Mouse (Mus musculus) frontal cortex, postnatal 14 days (tissue): ENCODE results near the gene Zzef1.
"Not testable (repeated sequence)": the region's sequence is repeated elsewhere in the genome, so short reads cannot be mapped to it uniquely, and the experiment has no call there.

ENCODE experiments used
- DNase-seq, 2 experiments: peaks; one replicate each; pipeline ENCODE4 v3.0.0; 2022; ENCODE audit warnings: low spot score in 2 of 2

The Zzef1 gene

DNA sequence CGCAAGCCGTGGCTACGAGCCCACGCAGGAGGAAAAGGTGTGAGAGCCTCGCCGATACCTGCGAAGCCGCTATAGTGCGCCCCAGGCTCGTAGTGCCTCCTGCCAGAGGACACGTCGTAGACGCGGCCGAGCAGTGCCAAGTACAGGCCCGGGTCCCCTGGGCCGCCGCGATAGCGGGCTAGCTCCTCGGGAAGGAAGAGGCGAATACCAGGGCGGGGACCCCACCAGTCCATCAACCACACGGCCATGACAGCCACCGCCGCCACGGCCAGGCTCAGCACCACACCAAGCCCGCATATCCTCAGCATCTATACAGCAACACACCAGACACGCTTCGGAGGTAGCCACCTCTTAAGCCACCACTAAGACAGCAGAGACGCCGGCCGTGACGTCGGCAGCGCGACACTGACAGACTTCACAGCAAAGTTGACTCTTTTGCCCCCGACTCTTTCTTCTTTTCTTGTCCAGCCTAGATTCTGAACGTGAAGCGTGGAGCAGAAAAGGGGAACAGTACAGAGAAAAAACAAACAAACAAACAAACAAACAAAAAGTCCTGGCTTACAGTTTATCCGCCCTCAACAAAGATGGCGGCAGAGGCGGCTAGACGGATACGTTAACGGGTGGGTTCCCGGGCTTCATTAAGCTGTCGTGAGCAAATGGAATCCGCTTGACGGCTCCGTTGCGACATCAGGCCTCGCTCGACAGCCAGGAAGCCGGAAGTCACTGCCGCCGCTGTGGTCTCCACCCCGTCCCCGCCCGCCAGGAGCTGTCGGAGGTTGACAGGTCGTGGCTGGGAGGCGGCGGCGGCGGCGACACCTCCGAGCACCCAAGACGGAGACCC, at the start of gene Zzef1, which contains the start of gene Cyb5d2:
Zzef1 (plus strand) TSS at position 772 of the 841 bp plus-strand sequence.
Cyb5d2 (minus strand) TSS at position 688 of the 841 bp plus-strand sequence.
- peak; percentile 92 to 93 for DNase-seq

DNA sequence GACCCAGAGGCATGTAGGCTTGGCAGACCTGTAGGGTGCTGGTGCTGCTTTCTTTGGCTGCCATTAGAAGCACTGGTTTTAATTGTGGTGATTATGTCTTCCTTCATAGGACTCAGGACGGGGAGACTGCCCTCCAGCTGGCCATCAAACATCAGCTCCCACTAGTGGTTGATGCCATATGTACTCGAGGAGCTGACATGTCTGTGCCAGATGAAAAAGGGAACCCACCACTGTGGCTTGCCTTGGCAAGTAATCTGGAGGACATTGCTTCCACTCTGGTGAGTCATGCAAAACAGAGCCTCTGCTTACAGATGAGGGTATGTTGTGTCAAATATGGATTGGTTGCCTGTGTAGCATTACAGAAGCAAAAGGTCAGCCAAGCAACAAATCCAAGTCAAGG, 44.1 kb upstream of the Zzef1 start:
- DNase-seq = no peak

DNA sequence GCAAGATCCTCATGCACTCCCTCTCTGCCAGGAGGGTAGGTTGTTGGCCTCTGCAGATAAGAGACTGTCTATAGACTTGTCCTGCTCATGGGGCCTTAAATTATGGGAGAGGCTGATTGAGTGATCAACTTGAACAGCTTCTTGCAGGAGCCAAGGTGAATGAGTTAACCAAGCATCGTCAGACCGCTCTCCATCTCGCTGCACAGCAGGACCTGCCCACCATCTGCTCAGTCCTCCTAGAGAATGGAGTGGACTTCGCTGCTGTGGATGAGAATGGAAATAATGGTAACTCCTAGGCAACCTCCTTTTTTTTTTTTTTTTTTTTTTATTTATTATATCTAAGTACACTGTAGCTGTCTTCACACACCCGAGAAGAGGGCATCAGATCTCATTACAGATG, 37.7 kb upstream of the Zzef1 start:
- no peak for DNase-seq

DNA sequence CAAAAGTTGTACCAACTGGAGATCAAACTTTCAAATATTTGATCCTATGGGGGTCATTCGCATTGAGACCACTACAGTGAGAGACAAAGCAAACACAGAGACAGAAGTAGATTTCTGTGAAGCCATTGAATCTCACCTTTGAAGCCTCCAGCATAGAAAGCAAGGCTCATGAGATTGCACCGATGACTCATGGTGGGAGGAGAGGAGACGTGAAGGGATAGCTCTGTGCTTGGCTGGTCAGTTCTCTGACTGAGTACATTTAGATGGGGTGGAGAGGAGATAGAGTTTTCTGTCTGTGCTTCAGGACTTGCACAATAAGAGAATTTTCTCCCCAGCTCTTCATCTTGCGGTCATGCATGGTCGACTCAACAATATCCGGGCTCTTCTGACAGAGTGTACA, 36.4 kb upstream of the Zzef1 start:
- no peak for DNase-seq

DNA sequence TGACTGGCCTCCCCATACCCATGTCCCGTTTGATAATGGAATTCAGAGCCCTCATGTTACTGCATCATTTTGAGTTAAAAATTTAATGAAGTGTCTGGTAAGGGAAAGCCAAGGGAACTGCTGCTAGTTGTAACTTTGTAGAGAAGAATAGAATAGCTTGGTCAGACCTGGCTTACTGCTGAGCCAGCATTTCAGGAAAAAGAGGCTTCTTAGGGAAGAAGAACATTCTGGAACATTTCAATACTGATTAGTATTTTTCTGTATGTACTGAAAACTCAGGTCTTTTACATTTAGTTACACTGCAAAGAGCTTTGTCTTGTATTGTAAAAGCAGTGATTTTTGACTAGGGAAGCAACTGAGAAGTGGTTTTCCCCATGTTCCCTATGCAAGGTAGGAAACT, 35.2 kb upstream of the Zzef1 start:
- DNase-seq = no peak

DNA sequence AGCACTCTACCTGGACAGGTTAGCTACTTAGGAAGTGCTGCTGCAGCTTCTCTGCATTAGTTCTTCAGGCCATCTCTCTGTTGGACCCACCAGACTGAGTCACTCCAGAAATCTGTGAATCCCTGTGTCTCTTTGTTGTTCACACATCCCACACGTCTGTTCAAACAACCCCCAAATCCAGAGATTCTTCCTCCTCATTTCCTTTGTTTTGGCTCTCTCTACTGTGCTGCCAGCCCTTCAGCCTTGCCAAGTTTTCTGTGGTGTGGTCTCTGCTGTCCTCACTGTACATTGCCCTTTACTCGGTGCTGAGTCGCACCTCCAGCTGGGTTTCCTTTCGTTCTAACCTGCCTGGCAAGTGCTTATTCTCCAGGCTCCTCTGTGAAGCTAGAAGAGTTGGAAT, 31.8 kb upstream of the Zzef1 start:
- no peak for DNase-seq

DNA sequence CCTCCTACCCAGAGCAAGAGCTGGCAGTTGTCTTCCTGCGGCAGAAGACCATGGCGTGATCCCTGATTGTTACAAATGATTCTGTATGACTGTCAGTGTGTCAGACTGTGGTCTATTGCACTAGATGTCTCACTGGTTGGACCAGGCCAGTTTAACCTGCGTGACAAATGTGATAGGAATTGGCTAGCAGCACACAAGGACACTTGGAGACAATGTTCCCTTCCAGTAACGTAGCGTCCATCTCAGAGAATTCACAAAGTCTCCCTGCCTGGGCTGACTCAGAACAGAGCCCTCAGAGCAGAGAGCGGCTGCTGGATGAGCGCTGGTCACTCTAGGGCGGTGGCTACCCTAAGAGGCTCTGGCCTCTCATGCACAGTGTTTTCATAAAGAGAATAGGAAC, 28.3 kb upstream of the Zzef1 start:
- DNase-seq = no peak

DNA sequence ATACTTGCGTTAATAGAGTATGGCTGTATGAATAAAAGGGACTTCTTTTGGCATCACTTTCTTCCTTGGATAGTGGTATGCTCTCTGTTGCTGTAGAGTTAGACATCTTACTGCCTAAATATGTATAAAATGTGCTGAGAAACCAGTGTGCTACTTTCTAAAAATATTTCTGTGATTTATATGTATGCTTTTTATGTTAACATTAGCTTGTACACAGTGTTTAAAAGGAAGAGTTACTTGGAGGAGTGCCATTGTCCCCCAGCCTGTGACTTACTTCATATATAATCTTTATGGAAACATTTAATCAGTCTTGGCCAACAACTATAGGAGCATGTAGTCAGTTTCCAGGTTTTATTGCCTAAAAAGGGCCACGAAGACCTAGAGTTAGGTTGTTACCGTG, 27.0 kb upstream of the Zzef1 start:
- DNase-seq = no peak

DNA sequence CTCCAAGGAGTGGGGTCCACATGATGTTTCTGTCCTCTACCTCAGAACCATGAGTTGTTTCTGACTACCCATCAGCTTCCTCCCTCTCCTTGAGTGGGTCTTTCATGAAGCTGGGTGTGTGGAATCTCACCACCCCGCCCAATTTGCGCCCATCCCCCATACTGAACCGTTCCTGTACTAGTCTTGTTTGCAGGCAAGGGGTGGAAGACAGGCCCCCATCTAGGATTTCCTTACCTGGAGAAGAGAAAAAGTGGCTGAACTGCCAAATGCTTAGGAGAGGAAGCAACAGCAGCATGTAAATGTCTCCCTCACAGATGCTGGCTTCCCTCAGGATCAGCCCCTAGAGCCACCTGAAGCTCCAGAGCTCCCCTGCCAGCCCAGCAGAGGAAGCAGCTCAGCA, 25.7 kb upstream of the Zzef1 start:
- no peak for DNase-seq

DNA sequence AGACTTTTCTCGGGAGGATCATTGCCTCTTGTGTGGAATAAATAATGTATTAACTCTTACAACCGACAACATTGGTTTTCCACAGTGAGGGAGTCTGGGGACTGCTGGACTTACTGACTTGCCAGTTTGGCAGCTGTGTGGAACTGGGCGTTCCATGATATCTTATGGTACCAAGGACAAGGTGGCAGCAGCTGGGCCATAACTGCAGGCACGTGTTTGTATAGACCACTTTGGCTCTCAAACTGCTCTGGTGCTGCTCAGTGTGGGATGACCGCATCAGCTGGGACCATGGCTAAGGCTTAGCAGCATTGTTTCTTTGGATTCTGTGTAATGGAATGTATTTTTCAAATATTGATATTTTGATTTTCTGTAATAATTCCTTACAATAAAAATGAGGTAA, 25.2 kb upstream of the Zzef1 start:
- DNase-seq = no peak

DNA sequence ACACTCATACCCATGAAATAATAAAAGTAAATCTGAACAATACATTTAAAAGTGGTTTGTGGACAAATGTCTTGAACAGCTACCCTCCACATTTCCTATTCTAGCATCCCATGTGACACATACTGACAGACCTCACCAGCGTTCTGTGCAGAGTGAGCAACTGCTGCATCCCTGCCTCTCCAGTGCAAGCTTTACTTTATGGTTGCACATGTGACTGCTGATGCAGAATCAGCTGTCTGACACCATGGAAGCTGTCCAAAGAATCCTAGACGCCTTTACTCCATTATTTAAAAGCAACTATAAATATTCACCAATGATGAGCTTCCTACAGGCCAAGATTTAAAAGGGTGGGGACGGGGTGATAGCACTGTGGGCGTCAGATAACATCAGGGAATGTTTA, 24.6 kb upstream of the Zzef1 start:
- DNase-seq = no peak

DNA sequence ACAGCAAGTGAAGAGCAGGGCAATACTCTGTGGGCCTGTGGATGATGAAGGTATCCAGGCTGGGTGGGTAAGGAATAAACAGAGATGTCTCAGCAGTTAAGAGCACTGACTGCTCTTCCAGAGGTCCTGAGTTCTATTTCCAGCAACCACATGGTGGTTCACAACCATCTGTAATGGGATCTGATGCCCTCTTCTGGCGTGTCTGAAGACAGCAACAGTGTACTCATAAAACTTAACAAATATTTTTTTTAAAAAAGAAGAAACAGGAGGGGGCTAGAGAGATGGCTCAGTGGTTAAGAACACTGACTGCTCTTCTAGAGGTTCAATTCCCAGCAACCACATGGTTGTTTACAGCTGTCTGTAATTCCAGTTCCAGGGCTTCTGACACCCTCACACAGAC, 23.4 kb upstream of the Zzef1 start:
- DNase-seq = not testable (repeated sequence)

DNA sequence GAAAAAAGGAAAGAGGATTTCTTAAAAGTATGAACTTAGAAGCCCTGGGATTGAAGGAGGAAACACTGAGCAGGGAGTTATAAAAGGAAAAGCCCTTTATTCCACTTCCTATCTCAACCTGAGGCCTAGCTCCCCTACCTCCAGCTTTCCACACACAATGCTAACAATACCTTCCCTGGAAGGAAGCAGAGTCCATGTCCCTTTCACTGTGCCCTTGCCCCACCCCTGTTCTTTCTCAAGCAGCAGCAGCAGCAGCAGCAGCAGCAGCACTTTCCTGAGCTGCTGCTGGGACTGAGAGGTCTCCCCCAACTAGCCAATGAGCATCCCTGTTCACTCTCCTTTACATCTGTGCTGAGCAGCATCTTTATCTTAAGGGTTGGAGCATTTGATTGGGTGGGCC, 17.1 kb upstream of the Zzef1 start:
- DNase-seq = no peak

DNA sequence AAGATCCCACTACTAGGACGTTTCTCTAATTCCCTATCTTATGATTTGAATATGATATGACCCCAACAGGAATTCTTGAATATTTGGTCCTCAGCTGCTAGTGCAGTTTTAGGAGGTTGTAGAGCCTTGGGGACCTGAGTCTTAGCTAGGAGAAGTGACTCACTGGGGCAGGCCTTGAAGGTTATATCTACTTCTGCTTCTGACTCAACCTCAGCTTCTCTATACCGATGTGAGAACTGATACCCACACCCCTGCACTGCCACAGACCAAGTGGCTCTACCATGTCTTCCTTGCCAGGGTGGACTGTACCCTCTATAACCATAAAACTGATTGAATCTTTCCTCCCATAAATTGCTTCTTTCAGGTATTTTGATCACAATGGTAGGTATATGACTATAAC, 13.9 kb upstream of the Zzef1 start:
- no peak for DNase-seq

DNA sequence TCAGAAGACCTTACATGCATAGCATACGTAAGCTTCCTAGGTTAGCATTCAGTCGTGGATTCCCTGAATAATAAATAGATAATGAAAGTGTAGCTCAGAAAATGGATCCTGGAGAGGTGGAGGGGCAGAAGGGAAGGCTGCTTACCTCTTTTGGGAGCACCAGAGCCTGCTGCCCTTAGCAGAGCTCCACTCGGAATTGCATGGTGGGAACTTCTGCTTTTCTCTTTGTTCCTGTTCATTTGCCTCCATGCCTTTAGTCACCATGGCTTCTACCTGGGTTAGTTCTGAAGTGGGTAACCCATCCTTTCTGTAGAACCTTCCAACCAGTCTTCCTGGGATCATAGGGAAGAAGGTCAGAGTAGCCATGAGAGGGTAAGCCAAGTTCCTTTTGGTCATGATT, 13.5 kb upstream of the Zzef1 start:
- DNase-seq = no peak

DNA sequence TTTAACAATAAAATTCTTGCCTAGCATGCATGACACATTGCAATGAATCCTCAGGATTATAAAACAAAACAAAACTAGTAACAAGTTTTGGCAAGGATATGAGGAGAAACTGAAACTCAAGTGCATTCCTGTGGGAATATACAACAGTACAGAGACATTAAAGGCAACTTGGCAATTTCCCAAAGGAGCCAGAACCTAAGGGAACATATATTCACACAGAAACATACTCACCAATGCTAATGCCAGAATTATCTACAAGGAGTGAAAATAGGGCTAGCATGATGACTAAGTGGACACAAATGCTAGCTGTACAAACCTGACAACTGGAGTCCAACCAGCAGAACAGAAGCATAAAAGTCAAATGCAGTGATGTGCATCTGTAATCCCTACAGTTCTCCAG, 4.0 kb upstream of the Zzef1 start:
- DNase-seq = no peak

DNA sequence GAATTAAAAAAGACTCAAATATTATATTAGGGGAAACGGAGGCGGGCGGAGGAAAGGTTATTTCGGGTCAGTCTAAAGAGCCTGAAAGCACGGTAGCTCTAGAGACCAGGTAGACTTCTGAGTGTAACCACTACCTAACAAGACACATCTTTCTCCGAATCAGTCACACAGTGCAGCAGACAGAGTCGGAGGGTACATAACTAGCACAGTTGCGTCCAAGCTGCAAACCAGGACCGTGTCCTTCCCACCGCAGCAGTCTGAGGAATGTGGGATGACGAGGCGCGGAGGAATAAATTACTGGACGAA, 924 bp upstream of the Zzef1 start:
- DNase-seq = no peak

DNA sequence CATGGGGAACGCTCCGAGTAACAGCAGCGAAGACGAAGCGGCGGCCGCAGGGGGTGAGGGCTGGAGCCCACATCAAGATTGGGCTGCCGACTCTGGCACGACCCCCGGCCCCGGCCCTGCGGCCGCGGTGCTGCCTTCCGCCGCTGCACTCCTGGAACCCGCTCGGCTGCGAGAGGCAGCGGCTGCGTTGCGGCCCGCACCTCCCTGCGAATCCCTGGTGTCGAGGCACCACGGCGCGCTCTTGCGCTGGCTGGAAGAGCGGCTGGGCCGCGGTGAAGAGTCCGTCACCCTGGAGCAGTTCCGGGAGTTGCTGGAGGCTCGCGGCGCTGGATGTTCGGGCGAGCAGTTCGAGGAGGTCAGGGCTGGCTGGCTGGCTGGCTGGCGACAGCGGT, 266 bp downstream of the Zzef1 start:
- no peak for DNase-seq

DNA sequence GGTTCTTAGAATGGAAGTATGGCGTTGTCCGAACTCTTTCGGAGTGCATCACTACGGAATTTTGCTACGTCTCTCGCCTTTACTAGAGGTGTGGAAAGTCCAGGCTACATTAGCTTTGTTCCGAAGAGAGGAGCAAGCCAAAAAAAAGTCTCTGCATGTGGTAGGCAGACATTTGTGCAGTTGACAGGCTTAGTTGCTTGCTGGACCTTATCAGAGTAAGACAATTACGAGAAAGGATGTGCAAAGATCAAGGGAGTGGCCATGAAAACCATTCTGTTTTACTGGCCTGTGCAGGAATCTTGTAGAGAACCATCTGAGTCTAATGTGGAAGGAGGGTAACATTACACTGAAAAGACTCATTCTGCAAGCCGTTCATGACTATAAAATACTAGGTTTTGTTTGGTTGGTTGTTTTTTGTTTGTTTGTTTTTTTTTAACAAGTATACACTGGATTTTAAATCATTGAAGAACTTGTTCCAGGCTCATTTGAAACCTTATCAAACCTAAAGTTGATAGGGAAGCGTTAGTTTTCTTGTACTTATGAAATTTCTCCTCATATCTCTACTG, 830 bp downstream of the Zzef1 start:
- no peak for DNase-seq

DNA sequence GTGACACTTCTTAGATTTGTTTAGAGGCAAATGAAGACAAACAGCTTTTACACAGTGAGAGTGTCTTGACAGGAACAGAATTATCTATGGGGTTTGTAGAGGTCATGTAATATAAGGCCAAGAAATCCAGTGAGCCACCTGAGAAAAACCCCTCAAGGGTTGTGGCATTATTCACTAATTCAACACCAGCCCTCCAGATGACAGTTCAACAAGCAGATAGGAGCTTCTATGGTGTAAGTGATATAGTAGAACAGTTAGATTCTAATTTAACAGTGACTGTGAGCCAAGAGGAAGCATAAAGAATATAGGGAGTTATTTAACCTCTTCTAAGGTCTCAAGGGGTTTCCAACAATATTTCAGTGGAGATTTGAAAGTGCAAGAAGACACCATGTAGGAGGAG, 2.1 kb downstream of the Zzef1 start:
- DNase-seq = no peak

DNA sequence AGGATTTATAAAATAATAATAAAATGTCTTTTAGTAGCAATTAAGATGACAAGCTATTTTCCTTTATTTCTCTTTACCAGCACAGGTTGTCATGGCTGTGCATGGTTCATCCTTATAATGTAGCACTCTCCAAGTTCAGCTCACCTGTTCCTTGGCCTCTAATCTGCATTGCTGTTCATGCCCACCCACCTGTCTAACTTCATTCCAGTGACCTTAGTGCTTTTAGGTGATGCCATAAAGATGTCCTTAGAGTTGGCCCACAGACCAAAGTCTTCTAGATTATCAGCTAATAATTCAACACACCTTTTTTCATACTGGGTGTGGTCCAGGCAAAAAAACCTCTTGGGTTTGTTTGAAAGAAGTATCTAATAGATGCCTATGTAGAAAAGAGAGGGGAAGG, 5.2 kb downstream of the Zzef1 start:
- DNase-seq = no peak

DNA sequence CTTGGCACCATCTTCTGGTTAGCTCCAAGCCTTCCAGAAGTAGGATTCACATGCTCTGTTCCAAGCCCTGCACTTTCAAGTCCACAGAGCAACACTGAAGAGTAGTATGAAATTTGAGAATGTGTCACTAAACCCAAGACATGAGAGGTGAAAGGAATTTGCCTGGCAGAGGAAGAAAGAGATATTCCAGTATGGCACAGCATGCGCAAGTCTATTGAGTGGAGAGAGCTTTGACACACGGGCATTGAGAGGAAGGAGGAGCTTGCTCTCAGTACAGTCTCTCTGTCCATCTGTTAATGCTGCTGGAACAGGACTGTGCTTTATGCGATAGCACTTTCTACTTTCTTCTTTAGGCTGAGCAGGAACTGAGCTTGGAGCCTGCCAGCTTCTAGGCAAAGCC, 7.0 kb downstream of the Zzef1 start:
- DNase-seq = no peak

DNA sequence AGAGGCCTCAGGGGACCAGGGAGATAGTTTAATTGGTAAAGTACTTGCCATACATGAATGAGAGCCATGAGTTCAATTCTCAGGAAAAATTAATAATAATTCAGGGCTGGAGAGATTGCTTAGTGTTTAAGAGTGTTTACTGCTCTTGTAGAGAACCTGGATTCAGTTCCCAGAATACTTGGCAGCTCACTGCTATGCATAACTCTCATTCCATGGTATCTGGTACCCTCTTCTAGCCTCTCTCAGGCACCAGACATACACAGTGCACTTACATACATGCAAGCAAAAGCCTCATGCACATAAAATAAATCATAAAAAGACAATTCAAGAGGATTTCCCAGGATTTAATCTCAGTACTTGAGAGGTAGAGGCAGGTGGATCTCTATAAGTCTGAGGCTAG, 8.6 kb downstream of the Zzef1 start:
- DNase-seq = no peak

DNA sequence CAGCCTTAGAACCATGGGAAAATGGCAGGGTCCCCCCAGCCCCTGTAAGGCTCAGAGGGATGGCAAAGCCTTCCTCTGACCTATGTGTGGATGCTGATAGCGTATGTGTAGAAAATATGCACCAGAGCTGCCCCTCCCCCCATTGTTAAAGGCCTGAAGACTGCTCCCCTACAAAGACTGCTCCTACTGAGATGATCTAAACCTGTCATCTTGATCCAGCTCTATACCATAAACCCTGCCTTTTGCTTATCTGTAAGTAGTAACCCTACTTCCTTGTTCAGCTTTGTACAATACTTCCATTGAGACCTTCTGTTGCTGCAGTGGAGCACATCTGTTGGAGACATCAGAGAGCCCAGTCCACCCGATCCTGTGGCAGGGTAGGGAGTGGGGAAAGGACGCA, 9.2 kb downstream of the Zzef1 start:
- DNase-seq = no peak
